ENCODE assay signal across 8 mouse cellular contexts in genomic region chr17:29094310-29095181, GRCm38 (mm10). TPM values are rescaled to one million over a fixed set of nuclear protein-coding genes. Genes with fewer than 3 reads are reported as not detected.
A peak's percentile ranks its signal among the peaks of the same experiment; 100 is the strongest.
DNase-seq lines count a peak whose midpoint lies in the region; ATAC-seq and TF ChIP-seq lines count a peak whose summit lies in the region.

No protein-coding gene starts in this region.

- peaks cover 29% of the 10 kb centered on the region for H3K27me3 ChIP-seq in limb, embryonic 15.5 days
- H3K27me3 ChIP-seq in stomach, embryonic 14.5 days (ENCODE audit: control insufficient read depth, insufficient read depth, low read length) = no peaks in the 10 kb centered on the region

- H3K9ac ChIP-seq in limb, embryonic 15.5 days = peak overlapping the region; percentile 62
- peak overlapping the region; percentile 55 for H3K9ac ChIP-seq in stomach, embryonic 14.5 days (replicated peaks; ENCODE audit: low read depth, low read length)

- peak; percentile 4 for TF ChIP-seq CTCF in left cerebral cortex, adult 2 months (IDR thresholded peaks at IDR 0.05)
- TF ChIP-seq CTCF in cortical plate, adult 2 months (IDR thresholded peaks at IDR 0.05; ENCODE audit: extremely low read depth, insufficient read depth, low read length) = no peak

- no peaks in the 10 kb centered on the region for H3K36me3 ChIP-seq in limb, embryonic 15.5 days
- H3K36me3 ChIP-seq in stomach, embryonic 14.5 days (ENCODE audit: control insufficient read depth, insufficient read depth, low read length) = no peaks in the 10 kb centered on the region

- no peaks in the 10 kb centered on the region for H3K9me3 ChIP-seq in limb, embryonic 15.5 days
- H3K9me3 ChIP-seq in stomach, embryonic 14.5 days (ENCODE audit: control insufficient read depth, low read depth, low read length) = no peaks in the 10 kb centered on the region

- H3K27ac ChIP-seq in left cerebral cortex, adult 2 months = peak overlapping the region; percentile 82
- H3K27ac ChIP-seq in cortical plate, adult 2 months (ENCODE audit: insufficient read depth, low read length) = peak overlapping the region; percentile 66
- H3K27ac ChIP-seq in limb, embryonic 15.5 days = peak overlapping the region; percentile 76
- peak overlapping the region; percentile 49; the same call in 1 of the 2 replicates for H3K27ac ChIP-seq in stomach, embryonic 14.5 days (ENCODE audit: low read length)

- no peaks in the 10 kb centered on the region for H3K4me1 ChIP-seq in cortical plate, adult 2 months (ENCODE audit: control insufficient read depth, insufficient read depth, low read length)
- H3K4me1 ChIP-seq in limb, embryonic 15.5 days = peaks cover 29% of the 10 kb centered on the region
- H3K4me1 ChIP-seq in stomach, embryonic 14.5 days (ENCODE audit: control insufficient read depth, insufficient read depth, low read length) = peaks cover 17% of the 10 kb centered on the region; the same call in 1 of the 2 replicates

- peak overlapping the region; percentile 64 for H3K4me3 ChIP-seq in left cerebral cortex, adult 2 months
- peak overlapping the region; percentile 43 for H3K4me3 ChIP-seq in cortical plate, adult 2 months (ENCODE audit: insufficient read depth, low read length)
- peak overlapping the region; percentile 53 for H3K4me3 ChIP-seq in limb, embryonic 15.5 days
- H3K4me3 ChIP-seq in stomach, embryonic 14.5 days (ENCODE audit: low read depth, low read length) = peak overlapping the region; percentile 50

- H3K4me2 ChIP-seq in limb, embryonic 15.5 days = peak overlapping the region; percentile 94
- peak overlapping the region; percentile 92 for H3K4me2 ChIP-seq in stomach, embryonic 14.5 days (replicated peaks; ENCODE audit: low read depth, low read length)

- peak; percentile 26 for ATAC-seq in limb, embryonic 15.5 days (ENCODE audit: insufficient number of reproducible peaks, low FRiP score, low TSS enrichment, low read depth)
- ATAC-seq in monocyte, adult 5-6 weeks (replicated peaks; ENCODE audit: insufficient number of reproducible peaks, low FRiP score, low TSS enrichment, poor library complexity, severe bottlenecking) = peak; percentile 23
- 0 out of 2 replicates have a peak, but pooled peaks have one; percentile 11 for ATAC-seq in stomach, embryonic 14.5 days (ENCODE audit: insufficient number of reproducible peaks, insufficient read depth, low FRiP score, low read depth)

- under 1% methylated on average over 70 of the region's 71 CpGs for WGBS in limb, embryonic 15.5 days
- 1% methylated on average over 71 of the region's 71 CpGs for WGBS in stomach, embryonic 14.5 days

- intact Hi-C loops in left cerebral cortex, adult 2 months (cut with DNase I) = loop anchor here (1.0 to 5.0 kb wide), 5 partner anchors 16 to 153 kb away; no protein-coding TSS in a partner anchor
- intact Hi-C loops in gastrocnemius, postnatal 14 days (cut with DNase I; ENCODE audit: low total_unique reads) = loop anchor here (5.0 kb wide), 2 partner anchors 47 to 73 kb away; no protein-coding TSS in a partner anchor

- no peak for TF ChIP-seq POLR2A in cortical plate, adult 2 months (IDR thresholded peaks at IDR 0.05; ENCODE audit: extremely low read depth, insufficient read depth, low read length)

- peak; percentile 54 to 62 for DNase-seq in left cerebral cortex, adult 2 months (ENCODE audit: extremely low spot score in 1 of 2, low spot score in 2 of 2)
- DNase-seq in left cerebral cortex, adult 11 months (ENCODE audit: low spot score) = no peak
- DNase-seq in gastrocnemius, postnatal 14 days = peak; percentile 83
- DNase-seq in induced T-regulatory cell, adult 2 months (ENCODE audit: low read depth) = peak; percentile 63

RNA-seq across cellular contexts. Expression of gene Cdkn1a, which starts 3.8 kb away (rescaled TPM):
- total RNA-seq in left cerebral cortex, adult 2 months (2021) = 10 to 100 TPM; 40.6 to 64.4 TPM
- 15.5 and 17.7 TPM in 2 replicates for polyA plus RNA-seq in cortical plate, adult 2 months (2012; rRNA removed)
- total RNA-seq in gastrocnemius, postnatal 14 days (2021) = 10 to 100 TPM; 24.1 to 70.7 TPM
- 233 and 345 TPM in 2 replicates for polyA plus RNA-seq in limb, embryonic 15.5 days (2015; fragmentation: Nextera tagmentation; extraction: Ambion mirVana)
- total RNA-seq in monocyte, adult 5-6 weeks (2017) = 10.7 to 29.2 TPM (median 15.7 TPM) in 3 replicates
- 62.0 and 62.6 TPM in 2 replicates for polyA plus RNA-seq in stomach, embryonic 14.5 days (2014; fragmentation: Nextera tagmentation; extraction: Ambion mirVana)

RNA-seq across cellular contexts. Expression of gene Rab44, which starts 19.4 kb away (rescaled TPM):
- under 1 TPM in 1 of 2 experiments, not detected in 1; 0.32 TPM for total RNA-seq in left cerebral cortex, adult 2 months (2021)
- polyA plus RNA-seq in cortical plate, adult 2 months (2012; rRNA removed) = 0.13 and 0.19 TPM in 2 replicates
- 1 to 10 TPM; 1.2 to 1.6 TPM for total RNA-seq in gastrocnemius, postnatal 14 days (2021)
- 5.1 and 5.6 TPM in 2 replicates for polyA plus RNA-seq in limb, embryonic 15.5 days (2015; fragmentation: Nextera tagmentation; extraction: Ambion mirVana)
- 19.9 to 98.4 TPM (median 83.3 TPM) in 3 replicates for total RNA-seq in monocyte, adult 5-6 weeks (2017)
- 0.39 and 0.97 TPM in 2 replicates for polyA plus RNA-seq in stomach, embryonic 14.5 days (2014; fragmentation: Nextera tagmentation; extraction: Ambion mirVana)
